Comparison of ENCODE assay signal across 12 mouse cellular contexts in the genomic region with DNA sequence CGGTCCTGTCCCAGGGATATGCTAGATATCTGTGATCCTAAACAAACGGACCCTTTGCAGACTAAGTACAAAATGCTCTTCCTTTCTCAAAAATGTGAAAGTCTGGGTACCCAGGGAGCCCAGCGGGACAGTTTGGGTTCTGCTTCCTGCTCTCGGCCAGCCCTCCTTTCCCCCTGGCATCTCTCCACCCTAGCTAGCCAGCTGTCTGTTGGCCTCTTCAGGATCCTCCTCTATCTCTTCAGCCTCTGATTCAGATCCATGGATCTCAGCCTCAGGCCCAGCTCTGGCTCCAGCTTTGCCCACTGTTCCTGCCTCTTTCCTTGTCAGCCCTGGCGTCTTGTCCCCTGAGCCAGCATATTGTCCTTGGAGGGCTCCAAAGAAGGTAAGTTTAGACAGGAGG. TPM values are rescaled to one million over a fixed set of nuclear protein-coding genes. Genes with fewer than 3 reads are reported as not detected.
DNase-seq lines count a peak whose midpoint lies in the region; ATAC-seq and TF ChIP-seq lines count a peak whose summit lies in the region.
"Had no signal": no experiment of that assay in that cellular context is flagged by ENCODE, and none has a peak within 500 bp of the region (broad histone marks: within the 10 kb centered on the region; RNA-seq: fewer than 3 reads in every experiment).

No protein-coding gene starts in this region.

- peak overlapping the region; percentile 73 for H3K4me3 ChIP-seq in gastrocnemius, adult 2 months
- H3K4me3 ChIP-seq in midbrain, embryonic 10.5 days: peak overlapping the region; percentile 64; the same call in 1 of the 2 replicates
- H3K4me3 ChIP-seq in midbrain, postnatal 0 days (ENCODE audit: low read depth, low read length): no peak overlapping the region
- H3K4me3 ChIP-seq in intestine, embryonic 14.5 days (ENCODE audit: low read depth, low read length): peak overlapping the region; percentile 31
- peak overlapping the region; percentile 47 for H3K4me3 ChIP-seq in stomach, embryonic 15.5 days (replicated peaks)

- no peak overlapping the region for H3K9ac ChIP-seq in midbrain, postnatal 0 days (replicated peaks; ENCODE audit: low read length, poor library complexity, severe bottlenecking)
- no peak overlapping the region; the same call in 1 of the 2 replicates for H3K9ac ChIP-seq in intestine, embryonic 14.5 days (ENCODE audit: low read length)
- no peak overlapping the region for H3K9ac ChIP-seq in stomach, embryonic 15.5 days

- no peaks in the 10 kb centered on the region for H3K9me3 ChIP-seq in midbrain, embryonic 10.5 days (replicated peaks)
- H3K9me3 ChIP-seq in midbrain, postnatal 0 days (ENCODE audit: low read length): no peaks in the 10 kb centered on the region
- no peaks in the 10 kb centered on the region for H3K9me3 ChIP-seq in intestine, embryonic 14.5 days (ENCODE audit: control insufficient read depth, low read length)
- no peaks in the 10 kb centered on the region for H3K9me3 ChIP-seq in stomach, embryonic 15.5 days

- 87% methylated on average over 5 of the region's 5 CpGs for WGBS in midbrain, embryonic 10.5 days
- WGBS in midbrain, postnatal 0 days: 79% methylated on average over 5 of the region's 5 CpGs
- WGBS in intestine, embryonic 14.5 days: 81% methylated on average over 5 of the region's 5 CpGs
- WGBS in stomach, embryonic 15.5 days: 75% methylated on average over 5 of the region's 5 CpGs

- TF ChIP-seq CTCF in gastrocnemius, adult 2 months (IDR thresholded peaks at IDR 0.05): no peak
- TF ChIP-seq CTCF in midbrain, postnatal 0 days (IDR thresholded peaks at IDR 0.05): no peak

- no peak overlapping the region for H3K4me2 ChIP-seq in midbrain, postnatal 0 days (ENCODE audit: low read depth, low read length, poor library complexity, severe bottlenecking)
- peak overlapping the region; percentile 79 for H3K4me2 ChIP-seq in intestine, embryonic 14.5 days (ENCODE audit: low read length)
- H3K4me2 ChIP-seq in stomach, embryonic 15.5 days: peak overlapping the region; percentile 83

- no peaks in the 10 kb centered on the region for H3K36me3 ChIP-seq in midbrain, embryonic 10.5 days
- peaks cover 3% of the 10 kb centered on the region; the same call in 1 of the 2 replicates for H3K36me3 ChIP-seq in midbrain, postnatal 0 days (ENCODE audit: insufficient read depth, low read length)
- peaks cover 2% of the 10 kb centered on the region; the same call in 1 of the 2 replicates for H3K36me3 ChIP-seq in intestine, embryonic 14.5 days (ENCODE audit: control insufficient read depth, insufficient read depth, low read length)
- no peaks in the 10 kb centered on the region for H3K36me3 ChIP-seq in stomach, embryonic 15.5 days

- H3K4me1 ChIP-seq in midbrain, embryonic 10.5 days: peaks cover 72% of the 10 kb centered on the region
- H3K4me1 ChIP-seq in midbrain, postnatal 0 days (ENCODE audit: insufficient read depth, low read length): peaks cover 14% of the 10 kb centered on the region; the same call in 1 of the 2 replicates
- peaks cover 37% of the 10 kb centered on the region for H3K4me1 ChIP-seq in intestine, embryonic 14.5 days (replicated peaks; ENCODE audit: control insufficient read depth, insufficient read depth, low read length)
- peaks cover 42% of the 10 kb centered on the region for H3K4me1 ChIP-seq in stomach, embryonic 15.5 days

- peak overlapping the region; percentile 90 for H3K27ac ChIP-seq in gastrocnemius, adult 2 months
- H3K27ac ChIP-seq in midbrain, embryonic 10.5 days (replicated peaks): peak overlapping the region; percentile 24; the same call in 1 of the 2 replicates
- no peak overlapping the region for H3K27ac ChIP-seq in midbrain, postnatal 0 days (ENCODE audit: low read depth, low read length)
- H3K27ac ChIP-seq in intestine, embryonic 14.5 days (ENCODE audit: low read depth): peak overlapping the region; percentile 22; the same call in 1 of the 2 replicates
- peak overlapping the region; percentile 88; the same call in 1 of the 2 replicates for H3K27ac ChIP-seq in stomach, embryonic 15.5 days

- intact Hi-C loops in gastrocnemius, adult 2 months (cut with DNase I): loop anchor here (2.0 kb wide), 1 partner anchor 41 kb away; no protein-coding TSS in a partner anchor

- no peak for ATAC-seq in midbrain, postnatal 0 days (ENCODE audit: low FRiP score)
- ATAC-seq in intestine, embryonic 14.5 days (replicated peaks; ENCODE audit: low FRiP score, low TSS enrichment, low read depth): no peak
- ATAC-seq in stomach, embryonic 15.5 days (ENCODE audit: insufficient read depth, low FRiP score, low read depth): no peak

- peaks cover 33% of the 10 kb centered on the region for H3K27me3 ChIP-seq in midbrain, embryonic 10.5 days (ENCODE audit: low read depth, poor library complexity, severe bottlenecking)
- no peaks in the 10 kb centered on the region for H3K27me3 ChIP-seq in midbrain, postnatal 0 days (ENCODE audit: insufficient read depth, low read length)
- H3K27me3 ChIP-seq in intestine, embryonic 14.5 days (replicated peaks; ENCODE audit: control insufficient read depth, insufficient read depth, low read length): no peaks in the 10 kb centered on the region
- no peaks in the 10 kb centered on the region for H3K27me3 ChIP-seq in stomach, embryonic 15.5 days (replicated peaks)

- DNase-seq in gastrocnemius, adult 2 months: peak; percentile 59
- no peak for DNase-seq in gastrocnemius, adult 8-10 months (ENCODE audit: low spot score in 2 of 2)
- DNase-seq in midbrain, embryonic 10.5 days (ENCODE audit: low spot score): no peak
- no peak for DNase-seq in midbrain, postnatal 0 days (ENCODE audit: low spot score)
- no peak for DNase-seq in intestine, embryonic 14.5 days (ENCODE audit: low spot score)
- DNase-seq in adrenal gland, postnatal 10 days: no peak
- no peak for DNase-seq in frontal cortex, adult 2 months (ENCODE audit: extremely low spot score in 1 of 2, low spot score in 1 of 2)

RNA-seq across cellular contexts. Expression of a gene that starts 2.3 kb away (rescaled TPM):
- total RNA-seq in gastrocnemius, adult 2 months (2021): 10 to 100 TPM; 18.7 to 44.9 TPM
- total RNA-seq in gastrocnemius, adult 8-10 months (2022): 10 to 100 TPM; 18.5 to 36.8 (median 28.8) TPM
- 2.1 and 3.3 TPM in 2 replicates for polyA plus RNA-seq in midbrain, embryonic 10.5 days (2016; fragmentation: Nextera tagmentation; extraction: Ambion mirVana)
- total RNA-seq in midbrain, postnatal 0 days (2014; rRNA removed): 2.7 and 3.3 TPM in 2 replicates
- 2.8 and 3.0 TPM in 2 replicates for polyA plus RNA-seq in midbrain, postnatal 0 days (2015; fragmentation: Nextera tagmentation; extraction: Ambion mirVana)
- polyA plus RNA-seq in intestine, embryonic 14.5 days (2014; fragmentation: Nextera tagmentation; extraction: Ambion mirVana): 5.1 and 6.8 TPM in 2 replicates
- 7.4 and 9.5 TPM in 2 replicates for polyA plus RNA-seq in stomach, embryonic 15.5 days (2015; fragmentation: Nextera tagmentation; extraction: Ambion mirVana)
- total RNA-seq in adrenal gland, postnatal 10 days (2021): 10 to 100 TPM in 1 of 2 experiments, 1 to 10 TPM in 1; 8.3 to 13.2 TPM
- 5.9 and 6.6 TPM in 2 replicates for polyA plus RNA-seq in frontal cortex, adult 2 months (2012; rRNA removed)

RNA-seq across cellular contexts. Expression of a gene that starts 14.8 kb away (rescaled TPM):
- total RNA-seq in gastrocnemius, adult 2 months (2021): 1 to 10 TPM; 5.7 to 8.0 TPM
- total RNA-seq in gastrocnemius, adult 8-10 months (2022): 1 to 10 TPM; 5.1 to 7.0 (median 5.3) TPM
- polyA plus RNA-seq in midbrain, embryonic 10.5 days (2016; fragmentation: Nextera tagmentation; extraction: Ambion mirVana): 4.8 and 5.5 TPM in 2 replicates
- 36.0 and 38.5 TPM in 2 replicates for total RNA-seq in midbrain, postnatal 0 days (2014; rRNA removed)
- 24.0 and 25.1 TPM in 2 replicates for polyA plus RNA-seq in midbrain, postnatal 0 days (2015; fragmentation: Nextera tagmentation; extraction: Ambion mirVana)
- polyA plus RNA-seq in intestine, embryonic 14.5 days (2014; fragmentation: Nextera tagmentation; extraction: Ambion mirVana): 7.7 and 9.1 TPM in 2 replicates
- 11.0 and 11.6 TPM in 2 replicates for polyA plus RNA-seq in stomach, embryonic 15.5 days (2015; fragmentation: Nextera tagmentation; extraction: Ambion mirVana)
- 10 to 100 TPM; 35.6 to 37.9 TPM for total RNA-seq in adrenal gland, postnatal 10 days (2021)
- polyA plus RNA-seq in frontal cortex, adult 2 months (2012; rRNA removed): 7.2 and 7.3 TPM in 2 replicates
- polyA plus RNA-seq: C2C12 had no signal

RNA-seq across cellular contexts. Expression of a gene that starts 20.5 kb away (rescaled TPM):
- under 1 TPM in 1 of 2 experiments, not detected in 1; 0.20 TPM for total RNA-seq in gastrocnemius, adult 2 months (2021)
- not detected for total RNA-seq in gastrocnemius, adult 8-10 months (2022)
- 0.16 TPM in 1 of 2 replicates, not detected in the other for polyA plus RNA-seq in midbrain, embryonic 10.5 days (2016; fragmentation: Nextera tagmentation; extraction: Ambion mirVana)
- total RNA-seq in midbrain, postnatal 0 days (2014; rRNA removed): 0.11 TPM in 1 of 2 replicates, not detected in the other
- polyA plus RNA-seq in midbrain, postnatal 0 days (2015; fragmentation: Nextera tagmentation; extraction: Ambion mirVana): 0.11 TPM in 1 of 2 replicates, not detected in the other
- 0.13 and 0.27 TPM in 2 replicates for polyA plus RNA-seq in intestine, embryonic 14.5 days (2014; fragmentation: Nextera tagmentation; extraction: Ambion mirVana)
- 0.19 and 0.31 TPM in 2 replicates for polyA plus RNA-seq in stomach, embryonic 15.5 days (2015; fragmentation: Nextera tagmentation; extraction: Ambion mirVana)
- total RNA-seq in adrenal gland, postnatal 10 days (2021): under 1 TPM; 0.39 to 0.73 TPM
- 0.08 and 0.10 TPM in 2 replicates for polyA plus RNA-seq in frontal cortex, adult 2 months (2012; rRNA removed)
- polyA plus RNA-seq: C2C12; neural tube, embryonic 11.5 days had no signal

RNA-seq across cellular contexts. Expression of a gene that starts 24.1 kb away (rescaled TPM):
- under 1 TPM; 0.14 to 0.28 TPM for total RNA-seq in gastrocnemius, adult 2 months (2021)
- under 1 TPM; 0.12 to 0.29 (median 0.20) TPM for total RNA-seq in gastrocnemius, adult 8-10 months (2022)
- 0.05 TPM in 1 of 2 replicates, not detected in the other for polyA plus RNA-seq in midbrain, embryonic 10.5 days (2016; fragmentation: Nextera tagmentation; extraction: Ambion mirVana)
- total RNA-seq in midbrain, postnatal 0 days (2014; rRNA removed): 0.99 TPM in 1 of 2 replicates, not detected in the other
- 0.27 and 0.29 TPM in 2 replicates for polyA plus RNA-seq in midbrain, postnatal 0 days (2015; fragmentation: Nextera tagmentation; extraction: Ambion mirVana)
- polyA plus RNA-seq in intestine, embryonic 14.5 days (2014; fragmentation: Nextera tagmentation; extraction: Ambion mirVana): 7.9 and 8.3 TPM in 2 replicates
- 5.2 and 6.7 TPM in 2 replicates for polyA plus RNA-seq in stomach, embryonic 15.5 days (2015; fragmentation: Nextera tagmentation; extraction: Ambion mirVana)
- total RNA-seq in adrenal gland, postnatal 10 days (2021): not detected
- polyA plus RNA-seq in frontal cortex, adult 2 months (2012; rRNA removed): 0.13 and 0.16 TPM in 2 replicates

RNA-seq across cellular contexts. Expression of a gene that starts 25.0 kb away (rescaled TPM):
- not detected for total RNA-seq in gastrocnemius, adult 2 months (2021)
- not detected for total RNA-seq in gastrocnemius, adult 8-10 months (2022)
- polyA plus RNA-seq in midbrain, embryonic 10.5 days (2016; fragmentation: Nextera tagmentation; extraction: Ambion mirVana): not detected in 2 replicates
- total RNA-seq in midbrain, postnatal 0 days (2014; rRNA removed): not detected in 2 replicates
- not detected in 2 replicates for polyA plus RNA-seq in midbrain, postnatal 0 days (2015; fragmentation: Nextera tagmentation; extraction: Ambion mirVana)
- polyA plus RNA-seq in intestine, embryonic 14.5 days (2014; fragmentation: Nextera tagmentation; extraction: Ambion mirVana): 0.65 and 0.70 TPM in 2 replicates
- polyA plus RNA-seq in stomach, embryonic 15.5 days (2015; fragmentation: Nextera tagmentation; extraction: Ambion mirVana): 0.76 and 0.84 TPM in 2 replicates
- total RNA-seq in adrenal gland, postnatal 10 days (2021): under 1 TPM in 1 of 2 experiments, not detected in 1; 0.21 TPM
- 0.08 TPM in 2 replicates for polyA plus RNA-seq in frontal cortex, adult 2 months (2012; rRNA removed)
- total RNA-seq: heart, postnatal 36 days had no signal
- polyA plus RNA-seq: liver, embryonic 11.5 days; neural tube, embryonic 11.5 days had no signal
